Mouse (Mus musculus) liver, embryonic 13.5 days (tissue): ENCODE data around the gene Csnk1d. TPM values are rescaled to one million over a fixed set of nuclear protein-coding genes. Genes with fewer than 3 reads are reported as not detected.
A peak's percentile ranks its signal among the peaks of the same experiment; 100 is the strongest.

ENCODE experiments used
- ATAC-seq: fragments of 200-750 bp; cut with Nextera tagmentation; 2 replicates; pipeline ENCODE4 v1.8.0; 2017; ENCODE audit warnings: low read depth, mild to moderate bottlenecking, moderate number of reproducible peaks, moderate library complexity
- DNase-seq: peaks from one replicate; pipeline ENCODE4 v3.0.0; 2022
- H3K27ac ChIP-seq: fragments of 300-500 bp; sonication (generic); 2 replicates; pipeline ENCODE4 v1.5.1; 2015; ENCODE audit warnings: moderate library complexity, mild to moderate bottlenecking, inconsistent platforms
- H3K27me3 ChIP-seq: fragments of 300-500 bp; sonication (generic); 2 replicates; pipeline ENCODE4 v1.6.1; 2015; ENCODE audit warnings: mild to moderate bottlenecking, inconsistent platforms
- H3K36me3 ChIP-seq: fragments of 300-500 bp; sonication (generic); 2 replicates; pipeline ENCODE4 v1.6.1; 2015; ENCODE audit warnings: mild to moderate bottlenecking, inconsistent platforms
- H3K4me1 ChIP-seq: fragments of 300-500 bp; sonication (generic); replicated peaks from 2 replicates; pipeline ENCODE4 v1.6.1; 2015; ENCODE audit warnings: inconsistent platforms
- H3K4me2 ChIP-seq: fragments of 300-500 bp; sonication (generic); 2 replicates; pipeline ENCODE4 v1.6.1; 2015; ENCODE audit warnings: inconsistent platforms, mild to moderate bottlenecking, moderate library complexity
- H3K4me3 ChIP-seq: fragments of 300-500 bp; sonication (generic); replicated peaks from 2 replicates; pipeline ENCODE4 v1.5.1; 2015; ENCODE audit warnings: mild to moderate bottlenecking, inconsistent platforms
- H3K9ac ChIP-seq: fragments of 300-500 bp; sonication (generic); 2 replicates; pipeline ENCODE4 v1.6.1; 2015; ENCODE audit warnings: mild to moderate bottlenecking, inconsistent platforms
- H3K9me3 ChIP-seq: fragments of 300-500 bp; sonication (generic); replicated peaks from 2 replicates; pipeline ENCODE4 v1.6.1; 2016; ENCODE audit warnings: inconsistent platforms
- WGBS: fragments of 180-500 bp; shearing (Covaris S2); methylation state at CpG from one replicate; pipeline ENCODE4 v1.1.7; 2015; ENCODE audit not compliant: insufficient replicate concordance; 5-methylcytosine and 5-hydroxymethylcytosine counted together
- polyA plus RNA-seq: library from polyadenylated mRNA; unstranded; fragments of >200 nt; fragmentation: Nextera tagmentation; extraction: Ambion mirVana; gene quantifications from 2 replicates; pipeline ENCODE4 v1.2.1, GENCODE M21; 2015

Csnk1d gene
- 36.8 and 46.3 TPM in 2 replicates for polyA plus RNA-seq

DNA sequence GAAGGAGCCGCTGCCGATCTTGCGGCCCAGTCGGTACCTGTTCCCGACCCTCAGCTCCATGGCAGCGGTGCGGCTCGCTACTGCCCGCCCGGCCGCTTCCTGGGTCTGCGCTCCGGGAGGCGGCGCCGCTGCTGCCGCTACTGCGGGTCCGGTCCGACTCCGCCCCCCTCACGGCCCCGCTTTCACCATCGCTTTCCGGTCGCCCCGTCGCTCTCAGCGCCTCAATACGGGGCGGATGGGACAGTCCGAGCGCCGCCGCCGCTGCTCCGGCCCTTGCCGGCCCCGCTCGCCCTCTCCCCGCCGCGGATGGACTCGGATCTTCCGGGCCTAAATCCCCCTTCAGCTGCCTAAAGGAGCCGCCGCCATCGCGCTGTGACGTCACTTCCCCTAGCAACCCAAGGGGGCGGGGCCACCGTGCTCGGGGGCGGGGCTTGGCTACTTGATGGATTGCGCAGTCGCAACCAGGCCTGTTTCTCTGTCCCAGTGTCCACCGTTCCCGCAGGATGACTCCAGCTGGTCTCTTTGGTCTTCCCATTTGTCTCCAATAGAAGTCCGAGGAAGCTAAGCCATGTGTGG lies at the start of gene Csnk1d:
TSS of gene Csnk1d (minus strand) at position 380 of the 576 bp plus-strand sequence.
- H3K4me1 ChIP-seq, result peaks cover 72% of the 10 kb centered on the region
- under 1% methylated on average over 57 of the region's 59 CpGs for WGBS
- peak within 1 kb of the TSS; percentile 94 for H3K27ac ChIP-seq
- H3K4me3 ChIP-seq, result peak within 1 kb of the TSS; percentile 96
- H3K27me3 ChIP-seq, result no peaks in the 10 kb centered on the region
- peak within 1 kb of the TSS; percentile 85 for H3K4me2 ChIP-seq
- H3K9ac ChIP-seq, result peak within 1 kb of the TSS; percentile 98
- DNase-seq (peak; percentile 96), ATAC-seq (peak; percentile 80)
- H3K9me3 ChIP-seq, result no peaks in the 10 kb centered on the region
- peaks cover 14% of the 10 kb centered on the region for H3K36me3 ChIP-seq

- Histone ChIP-seq H3K4me1 (no peaks in the 10 kb centered on the region), H3K36me3 (no peaks in the 10 kb centered on the region), H3K27me3 (peaks cover 9% of the 10 kb centered on the region; the same call in 1 of the 2 replicates), H3K9ac (no peak within 1 kb of the TSS), H3K4me2 (no peak within 1 kb of the TSS), H3K9me3 (no peaks in the 10 kb centered on the region), H3K27ac (no peak within 1 kb of the TSS), H3K4me3 (no peak within 1 kb of the TSS)
- ATAC-seq (no peak), DNase-seq (no peak)
- 38% methylated on average over 5 of the region's 5 CpGs for WGBS
Observed at GRCm38 (mm10) chr11:121039302-121039701, 48.2 kb upstream of the Csnk1d start, which contains the start of gene Cd7. Gene Cd7, minus strand, starts transcription at chr11:121039418.

GRCm38 (mm10) chr11:121038366-121039240 lies 47.5 kb upstream of the Csnk1d start:
- Histone ChIP-seq H3K4me1 (no peaks in the 10 kb centered on the region), H3K9me3 (no peaks in the 10 kb centered on the region), H3K4me2 (no peak overlapping the region), H3K9ac (no peak overlapping the region), H3K27me3 (peaks cover 9% of the 10 kb centered on the region; the same call in 1 of the 2 replicates), H3K36me3 (no peaks in the 10 kb centered on the region), H3K4me3 (no peak overlapping the region), H3K27ac (no peak overlapping the region)
- DNase-seq, result no peak
- ATAC-seq, result no peak
- 65% methylated on average over 11 of the region's 11 CpGs for WGBS

- H3K27ac ChIP-seq, result no peak overlapping the region
- H3K36me3 ChIP-seq, result no peaks in the 10 kb centered on the region
- WGBS, result 32% methylated on average over 5 of the region's 5 CpGs
- DNase-seq, result no peak
- no peak for ATAC-seq
- H3K4me3 ChIP-seq, result no peak overlapping the region
- no peaks in the 10 kb centered on the region for H3K4me1 ChIP-seq
- H3K4me2 ChIP-seq, result no peak overlapping the region
- H3K9ac ChIP-seq, result no peak overlapping the region
- peaks cover 10% of the 10 kb centered on the region; the same call in 1 of the 2 replicates for H3K27me3 ChIP-seq
- no peaks in the 10 kb centered on the region for H3K9me3 ChIP-seq
Observed at GRCm38 (mm10) chr11:121033118-121033517, 42.0 kb upstream of the Csnk1d start.

- H3K9ac ChIP-seq, result no peak overlapping the region
- H3K4me2 ChIP-seq, result no peak overlapping the region
- no peak overlapping the region for H3K27ac ChIP-seq
- no peaks in the 10 kb centered on the region for H3K36me3 ChIP-seq
- no peak overlapping the region for H3K4me3 ChIP-seq
- peaks cover 5% of the 10 kb centered on the region; the same call in 1 of the 2 replicates for H3K27me3 ChIP-seq
- no peak for DNase-seq
- peaks cover 10% of the 10 kb centered on the region for H3K4me1 ChIP-seq
- WGBS, result 19% methylated on average over 7 of the region's 7 CpGs
- H3K9me3 ChIP-seq, result no peaks in the 10 kb centered on the region
- ATAC-seq, result peak; percentile 45
Observed at GRCm38 (mm10) chr11:121027259-121027658, 36.1 kb upstream of the Csnk1d start.

DNA sequence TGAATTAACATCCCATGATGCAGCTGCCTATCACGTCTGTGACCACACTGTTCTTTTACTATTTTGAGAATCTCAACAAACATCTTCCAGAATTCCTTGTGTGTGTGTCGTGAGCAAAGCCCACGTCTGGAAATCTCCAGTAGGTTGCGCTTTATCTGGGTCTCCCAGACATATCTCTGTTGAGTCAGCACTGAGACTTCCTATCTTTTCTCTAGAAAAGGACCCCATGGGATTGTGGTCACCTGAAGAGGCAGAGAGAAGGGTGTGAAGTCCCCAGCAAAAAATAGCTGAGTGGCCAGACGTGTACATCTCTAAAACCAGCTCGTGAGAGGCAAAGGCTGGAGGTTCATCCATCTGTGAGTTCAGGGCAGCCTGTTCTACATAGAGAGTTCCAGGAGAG lies 33.0 kb upstream of the Csnk1d start:
- Histone ChIP-seq H3K4me2 (no peak overlapping the region), H3K4me1 (peaks cover 10% of the 10 kb centered on the region), H3K36me3 (no peaks in the 10 kb centered on the region), H3K27ac (no peak overlapping the region), H3K4me3 (no peak overlapping the region), H3K9me3 (no peaks in the 10 kb centered on the region), H3K9ac (no peak overlapping the region), H3K27me3 (no peaks in the 10 kb centered on the region)
- no peak for DNase-seq
- ATAC-seq, result no peak
- 13% methylated on average over 6 of the region's 6 CpGs for WGBS

DNA sequence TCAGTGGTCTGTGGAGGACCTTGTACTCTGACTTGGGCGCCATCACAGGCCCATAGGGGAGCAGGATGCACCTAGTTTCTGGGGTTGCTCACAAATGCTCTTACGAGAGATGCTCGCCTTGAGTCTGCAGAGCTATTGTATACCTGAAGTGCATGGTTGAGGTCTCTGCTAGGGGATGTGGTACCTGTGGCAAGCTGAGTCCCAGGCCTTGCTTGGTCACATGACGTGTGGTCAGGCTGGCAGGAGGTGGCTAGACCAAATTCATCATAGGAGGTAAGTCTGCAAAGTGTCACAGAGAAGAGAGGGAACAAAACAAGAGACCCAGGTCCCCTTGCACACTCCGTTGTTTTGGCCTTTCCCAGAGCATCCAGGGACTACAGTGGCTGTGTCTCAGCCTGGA lies 28.4 kb upstream of the Csnk1d start:
- H3K9ac ChIP-seq, result no peak overlapping the region
- peaks cover 6% of the 10 kb centered on the region; the same call in 1 of the 2 replicates for H3K27me3 ChIP-seq
- no peak overlapping the region for H3K4me3 ChIP-seq
- ATAC-seq, result no peak
- no peaks in the 10 kb centered on the region for H3K36me3 ChIP-seq
- no peak overlapping the region for H3K4me2 ChIP-seq
- H3K9me3 ChIP-seq, result no peaks in the 10 kb centered on the region
- WGBS, result 71% methylated on average over 5 of the region's 5 CpGs
- DNase-seq, result no peak
- H3K4me1 ChIP-seq, result no peaks in the 10 kb centered on the region
- no peak overlapping the region for H3K27ac ChIP-seq

- Histone ChIP-seq H3K4me1 (no peaks in the 10 kb centered on the region), H3K27me3 (peaks cover 6% of the 10 kb centered on the region; the same call in 1 of the 2 replicates), H3K27ac (no peak overlapping the region), H3K9ac (no peak overlapping the region), H3K4me3 (no peak overlapping the region), H3K36me3 (no peaks in the 10 kb centered on the region), H3K9me3 (no peaks in the 10 kb centered on the region), H3K4me2 (no peak overlapping the region)
- ATAC-seq, result peak; percentile 53
- WGBS, result 19% methylated on average over 3 of the region's 3 CpGs
- DNase-seq, result peak; percentile 35
Observed at GRCm38 (mm10) chr11:121017703-121018102, 26.6 kb upstream of the Csnk1d start.

DNA sequence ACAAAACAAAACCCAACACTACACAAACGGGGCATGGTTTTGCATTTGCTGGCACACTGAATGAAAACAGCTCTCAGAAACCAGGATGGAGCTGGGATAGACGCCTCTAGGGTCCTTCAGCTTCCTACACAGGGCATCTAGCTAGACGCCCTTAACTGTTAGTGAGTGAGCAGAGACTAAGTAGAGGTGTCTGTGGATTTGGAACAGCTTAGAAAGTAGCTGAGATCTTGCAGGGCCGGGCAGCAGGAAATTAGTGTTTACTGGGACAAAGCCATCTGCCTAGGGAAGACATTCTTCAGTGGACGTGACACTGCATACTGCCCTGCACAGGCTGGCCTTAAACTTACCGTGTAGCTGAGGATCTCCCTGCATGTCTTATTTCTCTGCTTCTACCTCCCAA lies 24.3 kb upstream of the Csnk1d start:
- H3K4me2 ChIP-seq, result no peak overlapping the region
- H3K4me3 ChIP-seq, result no peak overlapping the region
- H3K27me3 ChIP-seq, result peaks cover 6% of the 10 kb centered on the region; the same call in 1 of the 2 replicates
- ATAC-seq, result no peak
- H3K9ac ChIP-seq, result no peak overlapping the region
- H3K4me1 ChIP-seq, result 0 out of 2 replicates have a peak, but pooled peaks cover 2% of the 10 kb centered on the region
- H3K9me3 ChIP-seq, result no peaks in the 10 kb centered on the region
- DNase-seq, result no peak
- no peak overlapping the region for H3K27ac ChIP-seq
- 39% methylated on average over 6 of the region's 6 CpGs for WGBS
- no peaks in the 10 kb centered on the region for H3K36me3 ChIP-seq

- 40% methylated on average over 19 of the region's 19 CpGs for WGBS
- peaks cover 4% of the 10 kb centered on the region; the same call in 1 of the 2 replicates for H3K4me1 ChIP-seq
- DNase-seq (no peak), ATAC-seq (no peak)
- H3K27ac ChIP-seq, result no peak overlapping the region
- H3K4me3 ChIP-seq, result no peak overlapping the region
- H3K9ac ChIP-seq, result no peak overlapping the region
- H3K9me3 ChIP-seq, result no peaks in the 10 kb centered on the region
- H3K4me2 ChIP-seq, result peak overlapping the region; percentile 25
- H3K27me3 ChIP-seq, result peaks cover 6% of the 10 kb centered on the region; the same call in 1 of the 2 replicates
- H3K36me3 ChIP-seq, result no peaks in the 10 kb centered on the region
Observed at GRCm38 (mm10) chr11:121014896-121015300, 23.8 kb upstream of the Csnk1d start.

DNA sequence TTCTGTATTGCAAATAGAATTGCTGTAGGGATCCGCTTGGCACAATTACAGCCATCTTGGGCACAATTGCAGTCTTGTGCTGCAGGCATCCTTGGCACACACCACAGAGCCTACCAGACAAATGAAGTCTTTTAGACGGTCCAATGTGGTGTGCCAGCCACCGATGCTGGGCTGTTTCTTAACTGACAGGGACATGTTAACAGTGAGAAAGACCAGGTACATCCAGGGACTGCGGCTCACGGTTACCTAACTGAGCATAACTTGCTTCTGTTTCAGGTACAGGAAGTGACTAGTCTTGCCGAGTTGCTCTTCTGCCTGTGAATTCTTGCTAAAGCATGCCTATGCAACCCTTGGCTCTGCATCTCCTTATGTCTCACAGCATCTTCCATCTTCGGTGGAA lies 22.5 kb upstream of the Csnk1d start:
- Histone ChIP-seq H3K9me3 (no peaks in the 10 kb centered on the region), H3K36me3 (no peaks in the 10 kb centered on the region), H3K4me3 (no peak overlapping the region), H3K9ac (no peak overlapping the region), H3K4me2 (no peak overlapping the region), H3K27me3 (peaks cover 6% of the 10 kb centered on the region; the same call in 1 of the 2 replicates), H3K27ac (no peak overlapping the region), H3K4me1 (peaks cover 7% of the 10 kb centered on the region; the same call in 1 of the 2 replicates)
- no peak for DNase-seq
- 66% methylated on average over 7 of the region's 7 CpGs for WGBS
- ATAC-seq, result no peak
